Mouse (Mus musculus): ENCODE data around the gene Sfxn5. TPM values are rescaled to one million over a fixed set of nuclear protein-coding genes. Genes with fewer than 3 reads are reported as not detected.

Sfxn5 gene
- total RNA-seq, 2 experiments from 2014 or later = 0.92 to 0.93 TPM

DNA sequence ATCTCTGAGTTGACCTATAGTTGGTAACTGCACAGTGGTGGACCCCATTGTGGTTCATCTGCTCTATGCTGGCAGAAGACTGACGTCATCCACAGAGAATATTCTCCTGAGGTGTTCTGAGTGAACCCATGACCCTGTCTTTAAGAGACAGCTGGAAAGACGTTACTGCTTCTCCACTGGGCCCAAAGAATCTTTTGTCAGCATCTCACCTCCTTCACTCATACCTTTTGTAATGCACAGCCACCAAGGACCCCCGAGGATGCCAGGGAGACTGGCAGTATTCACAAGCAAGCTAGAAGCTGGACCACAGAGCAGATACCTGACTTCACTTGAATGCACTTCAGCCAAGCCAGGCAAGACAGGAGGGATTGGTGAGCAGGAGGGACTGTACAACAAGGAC, 2.1 kb upstream of the Sfxn5 start:
- ATAC-seq (replicated peaks; ENCODE audit: poor library complexity, severe bottlenecking) = no peak

DNA sequence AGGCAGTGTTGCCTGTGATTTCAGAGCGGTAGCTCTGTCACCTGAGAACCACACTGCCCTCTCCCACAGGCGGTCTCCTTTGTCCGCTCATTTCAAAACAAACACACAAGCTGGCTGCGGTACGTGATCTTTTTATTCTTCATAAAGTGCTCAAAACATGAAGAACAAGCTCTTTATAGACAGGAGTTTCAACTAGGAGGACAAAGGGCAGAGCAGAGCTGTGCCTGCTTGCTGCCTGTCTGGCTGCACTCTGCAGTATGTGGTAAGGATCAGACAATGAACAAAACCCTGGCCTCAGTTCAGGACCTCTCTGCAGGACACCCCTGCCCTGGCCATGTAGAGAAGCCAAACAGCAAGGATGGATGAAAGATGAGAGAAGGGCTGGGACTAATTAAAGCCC, 1.6 kb upstream of the Sfxn5 start:
- ATAC-seq (replicated peaks; ENCODE audit: poor library complexity, severe bottlenecking) = no peak

DNA sequence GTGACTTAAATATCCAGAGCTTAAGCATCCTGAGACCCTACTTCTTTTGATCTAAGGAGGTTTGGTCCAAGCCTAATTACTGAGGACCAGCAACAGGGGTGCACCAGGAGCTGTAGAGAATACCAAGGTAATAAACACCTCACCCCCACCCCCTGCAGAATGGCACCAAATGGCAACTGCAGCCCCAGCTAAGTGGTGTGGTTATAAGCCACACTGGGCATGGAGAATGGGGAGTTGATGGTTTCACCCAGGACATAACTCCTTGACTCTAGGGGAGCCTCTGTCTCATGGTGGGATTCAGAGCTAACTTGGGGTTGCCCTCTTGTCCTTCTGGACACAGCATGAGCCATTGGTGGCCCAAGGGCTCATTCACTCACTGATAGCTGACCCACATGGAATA, 1.0 kb upstream of the Sfxn5 start:
- ATAC-seq (replicated peaks; ENCODE audit: poor library complexity, severe bottlenecking) = no peak

DNA sequence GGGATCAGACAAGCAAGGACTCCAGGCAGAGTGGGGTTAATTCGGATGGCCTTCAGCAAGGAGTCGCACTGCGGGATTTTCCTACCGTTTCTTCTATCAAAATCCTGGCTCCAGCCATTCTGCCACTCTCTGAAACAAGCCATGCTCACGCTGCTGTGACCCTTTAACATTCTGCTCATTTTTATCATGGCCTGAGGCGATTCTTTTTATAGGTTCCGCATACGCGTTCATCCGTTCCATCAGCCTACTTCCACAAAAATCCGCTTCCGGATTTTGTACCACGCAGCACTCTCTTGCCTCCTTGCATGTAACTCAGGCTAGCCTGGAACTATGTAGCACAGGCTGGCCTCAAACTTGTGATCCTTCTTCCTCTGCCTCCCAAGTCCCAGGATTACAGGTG, 510 bp upstream of the Sfxn5 start:
- peak; percentile 43 for ATAC-seq (replicated peaks; ENCODE audit: poor library complexity, severe bottlenecking)

DNA sequence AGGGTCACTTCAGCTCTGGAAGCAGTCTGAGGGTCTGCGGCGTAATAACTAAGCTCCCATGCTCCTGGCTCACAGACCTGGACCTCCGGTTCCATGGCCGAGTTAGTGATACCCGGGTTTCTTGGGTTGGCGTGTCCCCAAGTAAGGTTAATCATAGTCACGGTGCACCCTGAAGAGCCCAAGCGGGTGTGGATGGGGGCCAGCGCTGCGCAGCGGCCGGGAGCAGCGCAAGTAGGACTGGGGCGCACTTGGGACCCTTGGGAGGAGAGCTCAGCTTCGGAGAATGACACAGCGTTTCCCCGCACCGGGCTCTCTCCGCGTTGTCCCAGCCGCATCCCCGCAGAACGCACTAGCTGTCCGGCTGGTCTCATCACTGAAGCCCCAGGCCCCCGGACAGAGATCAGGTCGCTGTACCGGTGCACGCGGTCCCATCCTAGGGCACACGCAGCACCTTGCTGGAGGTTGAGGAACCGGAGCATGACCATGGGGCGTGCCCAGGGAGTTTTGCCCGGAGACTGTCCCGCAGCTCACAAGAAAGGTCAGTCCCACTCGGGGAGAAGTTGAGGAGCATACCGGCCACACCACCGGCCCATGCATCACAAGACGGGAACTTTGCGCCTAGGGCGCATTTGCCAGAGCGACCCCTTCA, 747 bp downstream of the Sfxn5 start:
- ATAC-seq (replicated peaks; ENCODE audit: poor library complexity, severe bottlenecking) = peak; percentile 42

DNA sequence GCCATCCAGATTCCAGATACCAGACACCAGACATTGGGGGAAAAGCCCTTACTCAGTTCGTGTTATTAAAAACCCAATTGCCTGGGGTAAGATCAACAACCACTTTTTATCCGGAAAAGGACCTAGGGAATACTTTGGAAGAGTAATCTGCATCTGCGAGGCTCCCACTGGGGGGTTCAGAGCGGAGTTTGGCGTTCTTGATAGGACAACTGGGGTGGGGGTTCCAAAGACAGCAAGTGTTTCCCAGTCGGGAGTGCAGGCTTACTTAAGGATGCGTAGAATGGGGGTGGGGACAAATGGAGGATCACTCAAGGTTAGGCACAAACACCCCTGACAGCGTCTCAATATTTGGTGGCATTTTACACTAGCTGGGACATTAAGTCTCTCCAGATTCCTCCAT, 1.5 kb downstream of the Sfxn5 start:
- ATAC-seq (replicated peaks; ENCODE audit: poor library complexity, severe bottlenecking) = no peak

DNA sequence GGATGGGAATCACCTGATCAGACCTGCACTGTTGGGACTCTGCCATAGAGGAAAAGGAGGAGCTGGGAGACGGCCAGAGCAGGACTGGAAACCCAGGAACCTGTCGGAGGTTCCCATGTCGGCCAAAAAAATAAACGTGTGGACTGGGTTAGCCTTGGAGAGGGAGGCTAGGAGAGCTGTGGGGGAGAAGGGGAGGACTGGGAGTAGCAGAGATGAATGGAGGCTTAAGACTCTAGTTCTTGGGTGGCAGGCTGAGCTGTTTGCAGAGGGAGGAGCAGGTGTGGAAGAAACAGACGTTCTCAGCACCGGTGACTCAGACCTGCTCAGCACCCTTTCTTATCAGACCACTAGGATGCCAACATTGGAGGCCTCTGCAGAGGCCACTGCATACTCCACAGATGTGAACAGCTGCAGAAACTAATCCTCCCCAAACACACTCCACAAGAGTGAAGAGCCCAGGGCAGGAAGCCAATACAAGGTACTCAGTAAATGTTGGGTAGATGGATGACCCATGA, 1.9 kb downstream of the Sfxn5 start:
- ATAC-seq (replicated peaks; ENCODE audit: poor library complexity, severe bottlenecking) = no peak

DNA sequence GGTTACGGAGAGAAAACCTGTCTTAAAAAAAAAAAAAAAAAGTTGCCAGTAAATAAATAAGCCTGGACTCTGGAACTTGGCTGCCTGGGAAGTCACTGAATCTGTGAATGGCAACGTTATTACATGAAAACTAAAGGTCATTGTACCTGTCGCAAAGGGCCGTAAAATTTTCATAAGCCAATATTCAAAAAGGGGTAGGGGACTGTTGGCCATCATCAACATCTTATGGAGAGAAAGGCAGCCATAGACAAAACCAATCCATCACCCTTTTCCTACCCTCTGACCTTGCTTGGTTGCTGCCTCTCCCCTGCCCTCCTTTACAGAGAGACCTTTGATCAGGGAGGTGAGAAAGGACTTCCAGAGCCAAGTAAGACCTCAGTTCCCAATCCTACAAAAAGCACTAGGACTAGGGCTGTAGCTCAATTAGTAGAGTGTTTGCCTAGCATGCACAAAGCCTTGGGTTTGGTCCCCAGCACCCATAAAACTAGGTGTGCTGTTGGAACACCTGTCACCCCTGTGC, 3.5 kb downstream of the Sfxn5 start:
- no peak for ATAC-seq (replicated peaks; ENCODE audit: poor library complexity, severe bottlenecking)

DNA sequence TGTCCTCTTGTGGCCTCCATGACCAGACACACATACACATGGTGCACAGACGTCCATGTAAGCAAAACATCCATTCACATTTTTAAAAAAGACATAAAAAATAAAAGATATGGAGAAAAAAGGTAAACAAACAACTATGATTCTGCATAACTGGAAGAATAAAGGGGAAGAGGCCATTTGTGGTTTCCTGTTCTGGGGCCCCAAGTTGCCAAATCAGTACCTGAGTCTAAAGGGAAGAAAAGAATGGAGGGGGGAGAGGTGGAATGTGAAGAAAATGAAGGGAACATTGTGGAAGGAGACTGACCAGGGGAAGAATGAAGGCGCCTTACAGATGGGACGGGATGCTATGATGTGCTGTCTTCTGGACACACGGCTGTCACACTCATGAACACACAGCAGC, 6.7 kb downstream of the Sfxn5 start:
- ATAC-seq (replicated peaks; ENCODE audit: poor library complexity, severe bottlenecking) = peak; percentile 68

DNA sequence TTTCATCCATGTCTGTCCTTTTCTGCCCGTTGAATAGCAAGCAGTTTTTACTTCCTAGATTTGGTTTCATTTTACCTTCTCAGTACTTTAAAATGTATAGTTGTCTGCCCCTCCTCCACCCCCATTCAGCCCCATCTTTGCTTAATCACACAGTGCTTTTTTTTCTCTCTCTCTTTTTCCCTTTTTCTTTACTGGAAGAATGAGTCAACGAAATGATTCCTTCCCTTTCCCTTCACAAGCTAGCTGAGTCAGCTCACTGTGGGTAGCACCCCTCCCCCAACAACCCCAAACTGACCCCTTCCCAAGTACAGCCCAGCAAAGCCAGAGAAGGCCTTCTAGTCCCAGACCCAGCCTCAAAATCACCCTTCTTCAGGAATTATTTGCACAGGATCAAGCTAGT, 8.1 kb downstream of the Sfxn5 start:
- peak; percentile 56 for ATAC-seq (replicated peaks; ENCODE audit: poor library complexity, severe bottlenecking)

DNA sequence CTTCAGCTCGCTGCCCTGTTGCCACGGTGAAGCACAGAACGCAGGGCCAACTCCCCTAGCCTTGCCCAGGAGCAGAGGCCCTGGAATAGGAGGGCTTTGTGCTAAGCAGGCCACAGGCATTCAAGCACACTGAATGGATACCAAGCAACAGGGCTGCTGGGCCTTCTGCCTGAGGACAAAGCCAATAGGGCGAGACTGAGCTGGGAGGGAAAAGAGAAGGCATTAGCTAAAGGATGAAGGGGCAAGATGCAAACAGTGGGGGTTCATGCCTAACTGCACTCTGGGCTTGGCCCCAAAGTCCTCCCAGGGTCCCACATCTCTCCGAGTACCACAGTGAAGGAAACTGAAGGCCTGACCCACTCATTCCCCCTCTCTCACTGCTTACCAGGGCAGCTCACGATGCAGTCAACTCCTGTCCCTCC, 12.8 kb downstream of the Sfxn5 start:
- no peak for ATAC-seq (replicated peaks; ENCODE audit: poor library complexity, severe bottlenecking)

DNA sequence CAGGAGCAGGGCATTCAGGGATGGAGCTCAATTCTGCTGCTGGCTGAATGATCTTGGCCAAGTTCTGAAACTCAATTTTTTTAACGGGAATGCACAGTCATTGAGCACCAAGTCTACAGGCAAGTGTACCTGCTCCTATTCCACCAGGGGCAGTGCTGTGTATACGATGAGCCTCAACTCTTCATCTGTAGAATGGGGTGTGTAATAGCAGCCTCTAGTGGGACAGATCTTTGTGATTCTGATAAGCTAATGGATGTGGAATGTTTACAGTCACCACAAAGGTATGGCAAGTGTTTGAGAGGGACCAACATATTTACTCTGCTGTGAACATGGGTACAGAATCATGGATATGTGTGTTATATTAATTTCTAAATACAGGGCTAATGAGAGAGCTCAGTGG, 17.0 kb downstream of the Sfxn5 start:
- ATAC-seq (replicated peaks; ENCODE audit: poor library complexity, severe bottlenecking) = no peak

DNA sequence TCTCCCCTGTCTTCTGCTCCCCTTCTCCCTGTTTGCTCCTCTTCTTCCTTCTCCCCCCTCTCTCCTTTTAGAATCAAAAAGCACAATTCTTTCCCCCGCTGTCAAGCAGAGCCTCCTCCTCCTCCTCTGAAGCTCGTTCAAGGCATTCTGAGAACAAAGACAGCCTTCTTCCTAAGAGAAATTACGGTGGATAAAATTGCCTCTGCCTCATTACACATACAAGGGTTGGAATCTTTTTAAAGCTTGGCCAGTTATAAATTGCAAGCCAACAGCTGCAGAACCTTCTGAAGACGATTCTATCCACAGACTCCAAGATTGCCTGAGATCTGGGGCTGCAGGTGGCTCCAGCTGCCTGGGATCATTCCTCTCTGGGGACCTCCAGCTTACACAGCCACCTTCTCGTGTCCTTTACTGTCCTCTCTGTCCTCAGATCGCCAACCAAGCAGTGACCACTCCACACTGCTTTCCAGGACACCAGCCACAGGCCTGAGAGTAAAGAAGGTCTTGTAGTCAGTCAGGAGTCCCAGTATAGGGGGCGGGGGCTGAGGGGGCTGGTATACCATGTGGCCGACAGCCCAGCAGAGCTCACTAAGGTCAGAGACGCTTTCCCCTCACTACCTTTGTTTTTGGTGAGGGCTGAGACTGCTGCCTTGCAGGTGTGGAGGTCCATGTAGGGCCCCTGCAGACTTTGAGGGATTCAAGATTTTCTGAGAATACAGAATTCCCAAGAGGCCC, 19.0 kb downstream of the Sfxn5 start:
- no peak for ATAC-seq (replicated peaks; ENCODE audit: poor library complexity, severe bottlenecking)

DNA sequence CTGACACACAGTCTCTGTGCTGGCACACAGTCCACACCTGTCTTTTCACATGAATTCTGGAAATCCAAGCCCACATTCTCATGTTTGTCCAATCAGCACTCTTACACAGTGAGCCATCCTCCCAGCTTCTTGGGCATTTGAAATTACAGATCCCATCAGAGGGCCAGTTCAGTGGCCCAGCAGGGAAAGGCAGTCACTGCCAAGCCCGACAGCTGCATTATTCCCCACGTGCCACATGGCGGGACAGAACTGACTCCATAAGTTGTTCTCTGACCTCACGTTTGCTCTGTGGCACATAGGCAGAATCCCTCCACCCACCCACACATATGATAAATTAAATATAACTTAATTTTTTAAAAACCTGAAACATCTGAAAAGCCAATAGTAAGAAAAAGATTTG, 25.3 kb downstream of the Sfxn5 start:
- no peak for ATAC-seq (replicated peaks; ENCODE audit: poor library complexity, severe bottlenecking)

DNA sequence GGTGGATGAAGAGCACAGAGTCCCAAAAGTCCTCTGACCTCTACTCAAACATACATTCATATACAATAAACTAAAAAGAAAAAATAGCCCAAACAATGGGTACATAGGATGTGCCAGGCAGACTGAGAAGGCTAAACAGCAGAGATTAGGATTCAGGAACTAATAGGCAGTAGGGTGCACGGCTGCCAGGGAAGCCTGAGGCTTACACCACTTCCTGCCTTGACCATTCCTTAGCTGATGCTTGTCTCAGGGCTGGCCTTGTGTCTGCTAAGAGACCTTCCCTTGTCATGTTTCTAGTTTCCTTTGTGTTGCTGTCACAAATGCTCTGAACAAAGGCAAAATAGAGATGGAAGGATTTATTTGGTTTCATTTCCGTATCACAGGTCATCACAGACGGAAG, 26.8 kb downstream of the Sfxn5 start:
- ATAC-seq (replicated peaks; ENCODE audit: poor library complexity, severe bottlenecking) = peak; percentile 79

DNA sequence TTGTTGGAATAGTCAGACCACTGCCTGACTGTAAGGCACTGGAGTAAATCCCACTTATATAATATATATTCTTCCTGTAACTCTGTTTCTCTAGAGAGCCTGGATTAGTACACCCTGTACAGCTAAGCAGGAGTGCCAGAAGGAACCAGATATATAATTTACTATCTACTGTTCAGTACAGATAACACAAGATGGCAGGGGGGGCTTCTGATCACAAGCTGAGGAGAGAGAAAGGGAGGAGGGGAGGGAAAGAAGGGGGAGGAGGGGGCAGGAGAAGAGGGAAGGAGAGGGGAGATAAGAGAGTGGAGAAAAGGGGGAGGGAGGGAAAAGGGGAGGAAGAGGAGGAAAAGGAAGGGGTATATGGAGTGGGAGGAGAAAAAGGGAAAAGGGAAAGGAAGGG, 27.4 kb downstream of the Sfxn5 start:
- no peak for ATAC-seq (replicated peaks; ENCODE audit: poor library complexity, severe bottlenecking)

DNA sequence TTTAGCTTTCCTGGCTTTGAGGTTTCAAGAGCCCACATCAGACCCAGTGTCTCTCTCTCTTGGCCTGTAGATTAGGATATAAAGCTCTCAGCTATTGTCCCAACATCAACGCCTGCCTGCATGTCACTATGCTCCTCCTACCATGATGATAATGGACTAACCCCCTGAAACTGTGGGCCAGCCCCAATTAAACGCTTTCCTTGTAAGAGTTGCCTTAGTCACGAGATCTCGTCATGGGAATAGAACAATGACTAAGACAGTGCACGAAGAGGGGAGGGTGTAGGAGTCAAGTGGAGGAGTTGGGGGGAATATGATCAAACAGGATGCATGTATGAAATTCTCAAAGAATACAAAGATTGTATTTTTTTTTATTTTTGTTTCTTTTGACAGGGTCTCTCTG, 28.3 kb downstream of the Sfxn5 start:
- ATAC-seq (replicated peaks; ENCODE audit: poor library complexity, severe bottlenecking) = no peak

DNA sequence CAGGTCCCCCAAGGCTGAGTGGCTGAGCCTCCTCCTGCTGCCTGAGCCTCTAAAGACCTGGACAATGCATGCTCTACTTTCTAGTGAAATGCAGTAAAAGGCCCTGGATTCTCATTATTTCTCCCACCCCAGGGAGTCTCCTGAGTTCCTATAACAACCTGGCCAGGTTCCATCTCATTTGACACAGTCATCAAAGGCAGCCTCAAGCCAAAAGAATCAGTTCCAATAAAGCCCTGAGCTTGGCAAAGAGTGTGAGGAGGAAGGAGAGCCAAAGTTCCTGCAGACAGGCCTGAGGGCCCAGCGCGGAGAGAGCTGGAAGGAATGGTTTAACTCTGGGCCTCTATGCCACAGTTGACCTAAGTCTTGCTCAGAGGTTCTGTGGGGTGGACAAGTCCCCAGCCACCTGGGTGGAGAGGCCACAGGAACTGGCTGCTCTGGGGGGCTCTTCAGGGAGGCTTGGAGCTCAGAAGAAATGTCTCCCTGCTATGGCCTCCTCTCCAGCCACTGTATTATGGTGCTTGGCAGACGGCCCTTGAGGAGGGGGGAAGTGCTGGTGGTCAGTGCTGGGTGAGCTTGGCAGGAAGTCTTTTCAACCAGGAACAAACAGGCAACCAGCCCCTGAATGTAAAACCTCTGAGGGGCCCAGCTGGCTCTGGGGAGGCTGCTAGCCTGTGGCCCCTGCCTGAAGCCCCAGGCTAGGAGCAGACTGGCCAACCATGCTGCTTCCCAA, 30.7 kb downstream of the Sfxn5 start:
- ATAC-seq (replicated peaks; ENCODE audit: poor library complexity, severe bottlenecking) = peak; percentile 60

DNA sequence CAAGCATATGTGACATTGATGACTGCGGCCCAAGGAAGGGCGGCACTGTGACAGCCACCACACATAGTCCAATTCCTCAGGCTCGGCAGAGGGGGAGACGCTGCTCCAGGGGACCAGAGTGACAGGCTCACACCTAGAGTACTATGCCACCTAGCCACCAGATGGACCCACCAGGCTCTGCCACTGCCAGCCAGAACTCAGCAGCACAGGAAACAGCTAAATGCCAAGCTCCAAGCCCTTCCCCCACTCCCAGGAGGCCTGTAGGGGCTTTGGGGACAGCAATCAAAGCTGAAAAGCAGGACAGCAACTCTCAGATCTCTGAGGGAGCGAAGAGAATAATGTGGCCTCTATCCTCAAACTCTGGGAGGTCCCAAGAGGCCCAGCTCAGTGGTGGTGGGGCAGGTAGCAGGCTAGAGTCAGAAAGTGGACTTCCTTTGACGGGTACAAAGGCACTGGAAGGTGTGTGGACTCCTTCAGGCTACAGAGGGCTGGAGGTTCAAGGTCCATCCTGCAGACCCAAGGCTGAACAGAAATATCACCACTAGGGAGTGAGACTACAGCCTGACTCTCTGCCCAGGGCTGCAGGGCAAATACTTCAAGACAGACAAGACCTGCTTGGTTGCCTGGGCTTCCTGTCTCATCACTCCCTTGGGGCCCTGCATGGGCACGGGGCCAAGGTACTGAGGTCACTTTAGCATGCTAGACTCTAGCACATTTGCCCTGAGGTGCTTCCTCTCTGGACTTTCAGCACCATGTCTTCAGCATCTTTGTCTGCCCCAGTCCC, 37.6 kb downstream of the Sfxn5 start:
- peak; percentile 55 for ATAC-seq (replicated peaks; ENCODE audit: poor library complexity, severe bottlenecking)

DNA sequence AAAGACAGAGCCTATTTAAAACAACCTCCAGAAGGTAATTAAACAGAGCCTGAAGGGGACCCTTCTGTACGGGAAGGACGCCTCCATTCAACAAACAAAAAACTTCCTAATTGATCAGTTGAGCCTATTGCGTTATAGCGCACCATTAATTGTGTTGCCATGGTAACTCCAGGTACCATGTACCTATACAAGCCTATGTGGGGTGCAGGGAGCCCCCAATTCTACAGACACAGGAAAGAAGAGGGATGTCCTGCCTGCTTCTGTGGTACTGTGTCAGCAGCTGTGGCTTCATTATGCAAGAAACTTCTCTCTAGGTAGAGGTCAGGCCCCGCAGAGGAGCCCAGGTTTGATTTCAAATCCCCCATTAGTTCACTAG, 39.2 kb downstream of the Sfxn5 start:
- no peak; the same call in 1 of the 2 replicates for ATAC-seq (replicated peaks; ENCODE audit: poor library complexity, severe bottlenecking)
